Mouse (Mus musculus) liver, adult 2 months (tissue): ENCODE data around the gene Clk1.
"Not testable (repeated sequence)": the region's sequence is repeated elsewhere in the genome, so short reads cannot be mapped to it uniquely, and the experiment has no call there.

Experiments
- CTCF ChIP-seq: fragments of 200-500 bp; IDR thresholded peaks from 2 replicates; pipeline ENCODE4 v1.5.1; 2011; ENCODE audit warnings: low read depth, low read length, control low read depth
- POLR2A ChIP-seq: fragments of 200-500 bp; IDR thresholded peaks from 2 replicates; pipeline ENCODE4 v1.6.1; 2011; ENCODE audit warnings: low read length, control low read depth; ENCODE audit not compliant: insufficient read depth; ENCODE audit errors: extremely low read depth

DNA sequence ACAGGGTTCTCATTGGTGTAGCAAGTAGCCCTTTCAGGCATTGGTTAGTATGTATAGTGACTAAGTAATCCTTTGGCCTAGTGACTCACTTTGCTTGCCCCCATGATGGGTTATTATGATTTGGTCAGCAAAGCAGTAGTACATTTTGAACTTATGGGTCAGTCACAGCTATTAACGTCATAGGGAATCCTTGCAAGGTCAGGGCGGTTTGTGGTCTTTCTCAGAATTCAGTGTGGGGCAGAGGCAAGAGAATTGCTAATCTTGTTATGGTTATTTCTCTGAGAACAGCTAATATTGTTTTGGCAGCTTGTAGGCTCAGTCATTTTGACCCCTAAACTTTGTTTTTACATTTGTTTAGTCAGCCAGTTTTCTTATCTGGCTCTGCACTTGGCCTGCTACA lies 49.6 kb downstream of the Clk1 start:
- TF ChIP-seq CTCF, POLR2A: not testable (repeated sequence)
